Mouse (Mus musculus) brain, embryonic 14.5 days (tissue): Measurements from ENCODE around the gene Rapgef3.

Source experiments
- CTCF ChIP-seq: fragments of 200-500 bp; IDR thresholded peaks from 2 replicates; pipeline ENCODE4 v1.5.1; 2012; ENCODE audit warnings: inconsistent platforms, mild to moderate bottlenecking, moderate library complexity, borderline replicate concordance; ENCODE audit not compliant: insufficient read depth, insufficient read length; ENCODE audit errors: extremely low read depth
- POLR2A ChIP-seq: fragments of 200-500 bp; IDR thresholded peaks from 2 replicates; pipeline ENCODE4 v1.6.1; 2012; ENCODE audit warnings: mild to moderate bottlenecking, inconsistent platforms, borderline replicate concordance; ENCODE audit not compliant: poor library complexity, insufficient read depth, insufficient read length, severe bottlenecking; ENCODE audit errors: extremely low read depth

- TF ChIP-seq CTCF (no peak), POLR2A (no peak)
Measured at GRCm38 (mm10) chr15:97813452-97814204, 45.9 kb upstream of the Rapgef3 start.
